Mouse (Mus musculus) forebrain, embryonic 14.5 days (tissue): Measurements from ENCODE around the gene Gjd3. TPM values are rescaled to one million over a fixed set of nuclear protein-coding genes. Genes with fewer than 3 reads are reported as not detected.

Source experiments
- ATAC-seq: fragments of 200-750 bp; cut with Nextera tagmentation; 2 replicates; pipeline ENCODE4 v1.8.0; 2017; ENCODE audit warnings: mild to moderate bottlenecking, moderate library complexity
- DNase-seq: peaks from one replicate; pipeline ENCODE4 v3.0.0-alpha.2; 2015; ENCODE audit warnings: low spot score
- H3K27ac ChIP-seq: fragments of 300-500 bp; sonication (generic); 2 replicates; pipeline ENCODE4 v1.5.1; 2014; ENCODE audit warnings: low read depth, mild to moderate bottlenecking, control low read depth, low read length, moderate library complexity
- H3K27me3 ChIP-seq: fragments of 300-500 bp; sonication (generic); replicated peaks from 2 replicates; pipeline ENCODE4 v1.6.1; 2014; ENCODE audit warnings: low read length, control low read depth, mixed read lengths; ENCODE audit not compliant: control insufficient read depth, insufficient read depth
- H3K36me3 ChIP-seq: fragments of 300-500 bp; sonication (generic); 2 replicates; pipeline ENCODE4 v1.6.1; 2014; ENCODE audit warnings: low read length, control low read depth; ENCODE audit not compliant: control insufficient read depth, insufficient read depth
- H3K4me1 ChIP-seq: fragments of 300-500 bp; sonication (generic); 2 replicates; pipeline ENCODE4 v1.6.1; 2014; ENCODE audit warnings: antibody characterized with exemption, low read length, control low read depth; ENCODE audit not compliant: control insufficient read depth, insufficient read depth
- H3K4me2 ChIP-seq: fragments of 300-500 bp; sonication (generic); 2 replicates; pipeline ENCODE4 v1.6.1; 2014; ENCODE audit warnings: mild to moderate bottlenecking, control low read depth, low read length
- H3K4me3 ChIP-seq: fragments of 300-500 bp; sonication (generic); 2 replicates; pipeline ENCODE4 v1.5.1; 2014; ENCODE audit warnings: low read depth, low read length, control low read depth
- H3K9ac ChIP-seq: fragments of 300-500 bp; sonication (generic); 2 replicates; pipeline ENCODE4 v1.6.1; 2014; ENCODE audit warnings: mild to moderate bottlenecking, low read length, control low read depth, moderate library complexity
- H3K9me3 ChIP-seq: fragments of 300-500 bp; sonication (generic); replicated peaks from 2 replicates; pipeline ENCODE4 v1.6.1; 2016; ENCODE audit warnings: low read length, control low read depth, mixed read lengths; ENCODE audit not compliant: control insufficient read depth
- WGBS: fragments of 180-500 bp; shearing (Covaris S2); extraction: QIAGEN DNeasy Blood & Tissue Kit; methylation state at CpG from one replicate; pipeline ENCODE4 v1.1.7; 2014; 5-methylcytosine and 5-hydroxymethylcytosine counted together
- polyA plus RNA-seq: library from polyadenylated mRNA; unstranded; fragments of >200 nt; fragmentation: Nextera tagmentation; extraction: Ambion mirVana; gene quantifications from 2 replicates; pipeline ENCODE4 v1.2.1, GENCODE M21; 2014

The Gjd3 gene
- polyA plus RNA-seq, 1 experiment from 2014 or later: 0.28 TPM

DNA sequence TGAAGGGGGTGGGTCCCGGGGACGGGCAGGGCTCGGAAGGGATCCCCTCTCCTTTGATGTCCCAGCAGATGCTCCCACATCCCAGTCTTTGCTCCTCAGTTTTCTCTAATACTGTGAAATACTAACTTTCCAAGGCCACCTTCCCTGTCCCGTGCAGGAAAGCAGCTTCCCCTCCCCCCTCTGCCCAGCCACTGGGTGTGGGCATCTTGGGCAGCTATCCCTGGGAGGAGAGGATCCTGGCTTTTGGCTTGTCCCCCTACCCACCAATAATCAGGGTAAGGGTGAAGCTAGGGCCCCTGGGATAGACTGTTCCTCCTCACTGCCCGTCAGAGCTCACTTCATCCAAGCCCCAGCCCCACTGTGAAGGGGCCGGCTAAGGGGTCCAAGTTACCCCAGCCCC, 8.6 kb downstream of the Gjd3 start:
- Histone ChIP-seq H3K27ac (no peak overlapping the region), H3K36me3 (peaks cover 19% of the 10 kb centered on the region), H3K4me2 (no peak overlapping the region), H3K9ac (no peak overlapping the region), H3K27me3 (no peaks in the 10 kb centered on the region), H3K4me1 (peaks cover 23% of the 10 kb centered on the region), H3K4me3 (no peak overlapping the region), H3K9me3 (no peaks in the 10 kb centered on the region)
- DNase-seq (no peak), ATAC-seq (no peak)
- 77% methylated on average over 6 of the region's 6 CpGs for WGBS

DNA sequence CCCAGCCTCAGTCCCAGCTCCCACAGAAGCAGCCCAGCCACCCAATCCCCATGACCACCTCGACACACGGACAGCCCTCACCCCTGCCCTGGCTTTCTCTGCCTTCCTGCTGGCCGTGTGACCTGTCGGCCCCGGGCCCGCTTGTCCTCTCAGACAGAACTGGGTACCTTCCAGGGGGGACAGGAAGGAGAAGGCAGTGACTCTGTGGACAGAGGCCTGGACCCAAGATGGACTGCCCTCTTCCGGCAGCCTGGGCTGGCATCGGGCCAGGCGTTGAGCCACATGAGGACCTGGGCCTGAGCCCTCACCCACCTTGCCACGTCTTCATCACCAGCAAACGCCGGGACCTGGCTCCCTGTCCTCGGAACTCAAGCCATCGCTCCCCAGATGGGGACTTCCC, 9.2 kb downstream of the Gjd3 start:
- Histone ChIP-seq H3K9ac (no peak overlapping the region), H3K27ac (no peak overlapping the region), H3K4me2 (no peak overlapping the region), H3K36me3 (peaks cover 19% of the 10 kb centered on the region), H3K4me3 (no peak overlapping the region), H3K27me3 (no peaks in the 10 kb centered on the region), H3K4me1 (peaks cover 29% of the 10 kb centered on the region), H3K9me3 (no peaks in the 10 kb centered on the region)
- 91% methylated on average over 14 of the region's 14 CpGs for WGBS
- ATAC-seq (no peak), DNase-seq (no peak)

DNA sequence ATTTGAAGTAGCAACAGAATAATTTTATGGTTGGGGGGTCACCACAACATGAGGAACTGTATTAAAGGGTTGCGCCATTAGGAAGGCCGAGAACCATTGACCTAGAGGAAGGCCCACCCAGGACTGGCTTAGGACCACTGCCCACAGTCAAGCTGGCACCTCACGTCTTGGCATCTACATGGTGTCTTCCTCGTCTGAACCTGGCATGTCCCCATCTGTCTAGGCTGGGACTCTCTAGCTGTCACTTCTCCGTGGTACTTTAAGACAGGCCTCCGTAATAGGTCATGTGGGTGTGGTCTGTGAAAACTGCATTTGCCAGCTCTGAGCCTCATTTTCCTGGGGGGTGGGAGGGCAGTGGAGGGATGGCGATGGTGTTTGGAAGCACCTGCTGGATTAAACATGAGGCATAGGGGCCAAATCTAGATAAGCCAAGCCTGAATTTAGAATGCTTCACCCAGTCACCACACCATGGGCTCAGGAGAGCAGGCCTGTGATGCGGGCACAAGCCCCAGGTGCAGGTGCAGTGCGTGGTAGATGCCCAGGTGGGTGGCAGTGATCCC, 9.9 kb downstream of the Gjd3 start:
- Histone ChIP-seq H3K27ac (no peak overlapping the region), H3K4me3 (no peak overlapping the region), H3K9me3 (no peaks in the 10 kb centered on the region), H3K4me2 (no peak overlapping the region), H3K9ac (no peak overlapping the region), H3K27me3 (no peaks in the 10 kb centered on the region), H3K4me1 (peaks cover 36% of the 10 kb centered on the region), H3K36me3 (peaks cover 19% of the 10 kb centered on the region)
- 88% methylated on average over 9 of the region's 9 CpGs for WGBS
- no peak for ATAC-seq
- DNase-seq: no peak

DNA sequence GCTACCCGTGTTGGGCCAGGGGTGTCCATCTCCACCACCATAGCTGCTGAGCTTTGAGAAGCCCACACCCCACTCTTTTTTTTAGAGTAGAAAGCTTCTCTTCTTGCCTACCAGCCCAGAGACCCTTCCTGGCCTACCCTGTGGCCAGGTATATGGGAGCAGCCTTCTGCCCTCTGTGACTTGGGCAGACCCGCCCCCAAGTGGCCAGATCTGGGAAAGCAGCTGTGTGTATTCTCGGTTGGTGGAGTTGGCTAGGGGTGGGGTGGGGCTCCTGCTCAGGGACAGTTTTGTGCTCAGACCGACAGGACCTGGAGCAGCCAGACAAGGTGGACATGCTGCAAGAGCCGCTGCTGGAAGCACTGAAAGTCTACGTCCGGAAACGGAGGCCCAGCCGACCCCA, 10.6 kb downstream of the Gjd3 start:
- peak; percentile 75 for DNase-seq
- no peak overlapping the region for H3K4me3 ChIP-seq
- no peak overlapping the region for H3K4me2 ChIP-seq
- peaks cover 43% of the 10 kb centered on the region for H3K4me1 ChIP-seq
- no peak overlapping the region for H3K9ac ChIP-seq
- no peaks in the 10 kb centered on the region for H3K9me3 ChIP-seq
- 53% methylated on average over 9 of the region's 9 CpGs for WGBS
- H3K36me3 ChIP-seq: peaks cover 19% of the 10 kb centered on the region
- no peak for ATAC-seq
- no peaks in the 10 kb centered on the region for H3K27me3 ChIP-seq
- no peak overlapping the region for H3K27ac ChIP-seq

DNA sequence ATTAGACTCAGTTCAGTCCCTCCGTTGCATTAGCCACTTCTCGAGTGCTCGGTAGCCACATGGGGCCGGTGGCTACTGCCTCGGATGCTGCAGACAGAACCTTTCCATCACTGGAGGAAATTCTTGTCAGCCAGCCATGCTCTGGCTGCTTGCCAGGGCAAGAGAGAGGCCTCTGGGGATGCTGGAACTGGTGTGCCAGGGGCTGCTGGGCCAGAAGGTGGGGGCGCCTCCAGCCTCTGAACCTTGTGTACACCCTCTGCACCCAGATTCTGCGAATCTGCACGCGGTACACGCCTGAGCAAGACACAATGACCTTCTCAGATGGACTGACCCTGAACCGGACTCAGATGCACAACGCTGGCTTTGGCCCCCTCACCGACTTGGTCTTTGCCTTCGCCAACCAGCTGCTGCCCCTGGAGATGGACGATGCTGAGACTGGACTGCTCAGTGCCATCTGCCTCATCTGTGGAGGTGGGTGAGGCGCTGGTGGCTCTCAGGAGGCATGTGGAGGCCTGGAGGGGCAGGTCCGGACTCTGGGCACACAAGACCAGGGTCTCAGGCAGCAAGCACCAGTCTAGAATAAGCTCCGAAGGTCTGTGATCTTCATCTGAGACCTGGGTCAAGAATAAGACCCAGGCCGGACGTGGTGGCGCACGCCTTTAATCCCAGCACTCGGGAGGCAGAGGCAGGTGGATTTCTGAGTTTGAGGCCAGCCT, 11.3 kb downstream of the Gjd3 start:
- DNase-seq (peak; percentile 82), ATAC-seq (no peak)
- H3K4me2 ChIP-seq: no peak overlapping the region
- no peak overlapping the region for H3K9ac ChIP-seq
- H3K27ac ChIP-seq: peak overlapping the region; percentile 94
- no peaks in the 10 kb centered on the region for H3K9me3 ChIP-seq
- H3K27me3 ChIP-seq: no peaks in the 10 kb centered on the region
- peaks cover 50% of the 10 kb centered on the region for H3K4me1 ChIP-seq
- no peak overlapping the region for H3K4me3 ChIP-seq
- H3K36me3 ChIP-seq: peaks cover 19% of the 10 kb centered on the region
- WGBS: 64% methylated on average over 23 of the region's 23 CpGs

DNA sequence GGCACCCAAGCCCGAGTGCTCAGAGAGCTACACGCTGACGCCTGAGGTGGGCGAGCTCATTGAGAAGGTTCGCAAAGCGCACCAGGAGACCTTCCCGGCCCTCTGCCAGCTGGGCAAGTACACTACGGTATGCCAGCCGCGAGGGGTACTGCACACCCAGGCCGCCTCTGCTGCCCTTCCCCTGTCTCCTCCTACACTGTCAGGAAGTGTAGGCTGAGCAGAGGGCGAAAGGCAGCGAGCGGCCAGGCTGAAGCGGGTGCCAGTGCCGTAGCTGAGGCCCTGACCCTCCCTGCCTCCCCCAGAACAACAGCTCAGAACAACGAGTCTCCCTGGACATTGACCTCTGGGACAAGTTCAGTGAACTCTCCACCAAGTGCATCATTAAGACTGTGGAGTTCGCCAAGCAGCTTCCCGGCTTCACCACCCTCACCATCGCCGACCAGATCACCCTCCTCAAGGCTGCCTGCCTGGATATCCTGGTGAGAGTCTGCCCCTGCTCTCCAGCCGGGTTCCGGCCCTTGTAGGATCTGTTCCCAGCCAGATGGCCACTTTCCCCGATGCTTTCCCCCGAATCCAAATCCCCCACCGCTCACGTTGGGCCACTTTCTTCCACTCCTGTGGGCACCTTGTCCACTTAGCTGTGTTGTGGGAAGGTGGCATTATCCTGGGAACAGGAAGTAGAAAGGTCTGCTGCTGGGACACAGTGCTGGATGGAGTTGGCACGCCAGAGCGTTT, 12.5 kb downstream of the Gjd3 start:
- peak; percentile 58 for DNase-seq
- Histone ChIP-seq H3K9ac (peak overlapping the region; percentile 32; the same call in 1 of the 2 replicates), H3K4me3 (no peak overlapping the region), H3K27me3 (no peaks in the 10 kb centered on the region), H3K27ac (peak overlapping the region; percentile 94), H3K4me2 (peak overlapping the region; percentile 44), H3K4me1 (peaks cover 61% of the 10 kb centered on the region), H3K36me3 (peaks cover 19% of the 10 kb centered on the region), H3K9me3 (no peaks in the 10 kb centered on the region)
- 0 out of 2 replicates have a peak, but pooled peaks have one; percentile 1 for ATAC-seq
- WGBS: 50% methylated on average over 28 of the region's 29 CpGs

DNA sequence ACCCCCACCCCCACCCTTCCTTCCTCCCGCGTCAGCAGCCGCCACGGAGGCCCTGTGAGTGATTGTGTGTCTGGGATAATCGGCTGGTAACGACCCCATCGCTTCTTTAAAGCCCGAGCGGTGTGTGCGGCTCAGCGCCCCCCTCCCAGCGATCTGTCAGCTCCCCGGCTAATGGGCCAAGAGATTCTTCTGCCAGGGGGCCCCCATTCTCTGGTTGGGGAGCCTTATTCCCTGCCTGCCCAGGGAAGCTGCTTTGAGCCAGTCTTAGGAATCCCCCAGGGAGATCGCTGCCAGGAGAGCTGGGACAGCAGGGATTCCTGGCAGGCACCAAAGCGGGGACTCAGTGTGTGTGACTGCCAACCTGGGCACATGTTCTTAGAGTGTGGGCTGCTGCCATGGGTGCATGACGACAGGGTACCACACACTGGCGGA, 13.3 kb downstream of the Gjd3 start:
- H3K27ac ChIP-seq: peak overlapping the region; percentile 94
- H3K27me3 ChIP-seq: no peaks in the 10 kb centered on the region
- peak overlapping the region; percentile 44 for H3K4me2 ChIP-seq
- H3K36me3 ChIP-seq: peaks cover 19% of the 10 kb centered on the region
- H3K9ac ChIP-seq: peak overlapping the region; percentile 32; the same call in 1 of the 2 replicates
- DNase-seq (peak; percentile 94), ATAC-seq (peak; percentile 76)
- WGBS: 4% methylated on average over 17 of the region's 17 CpGs
- peak overlapping the region; percentile 2; the same call in 1 of the 2 replicates for H3K4me3 ChIP-seq
- H3K9me3 ChIP-seq: no peaks in the 10 kb centered on the region
- peaks cover 70% of the 10 kb centered on the region for H3K4me1 ChIP-seq

DNA sequence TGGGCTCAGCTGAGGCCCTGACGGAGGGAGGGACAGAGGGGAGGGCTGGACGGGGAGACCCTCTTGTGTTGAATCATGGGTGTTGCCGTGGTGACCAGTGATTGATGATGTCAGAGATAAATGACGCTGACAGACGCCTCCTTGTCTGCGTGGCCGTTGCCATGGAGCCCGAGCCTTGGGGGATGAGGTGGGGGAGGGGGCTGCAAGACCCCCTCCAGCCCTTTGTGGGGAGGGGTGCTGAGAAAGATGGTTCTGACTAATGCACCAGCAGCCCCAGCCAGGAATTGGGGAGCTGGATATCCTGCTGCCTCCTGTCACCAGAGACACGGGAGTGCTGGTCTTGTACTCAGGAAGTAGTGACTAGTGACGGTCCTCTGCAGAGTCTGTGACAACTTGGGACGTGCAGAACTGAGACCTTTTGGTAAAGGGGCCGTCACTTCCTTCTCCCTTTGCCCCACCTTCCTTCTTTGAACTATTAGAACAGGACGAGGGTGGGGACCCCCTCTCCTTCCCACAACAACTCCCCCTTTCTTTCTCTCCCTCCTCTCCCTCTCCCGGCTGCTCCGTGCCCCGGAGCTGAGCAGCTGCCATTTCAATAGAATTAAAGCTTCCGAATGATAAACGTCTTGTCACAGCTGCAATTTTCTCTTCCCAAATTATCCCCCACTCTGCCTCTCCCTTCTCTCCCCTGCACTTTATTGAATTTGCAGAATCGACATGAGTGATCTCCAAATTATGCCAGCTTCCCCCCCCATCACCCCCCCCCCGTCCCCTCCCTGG, 13.9 kb downstream of the Gjd3 start:
- peak overlapping the region; percentile 44 for H3K4me2 ChIP-seq

More for the DNA sequence above, 13.9 kb downstream of the Gjd3 start:
- Histone ChIP-seq H3K9ac (peak overlapping the region; percentile 36), H3K27ac (peak overlapping the region; percentile 94), H3K27me3 (no peaks in the 10 kb centered on the region), H3K4me3 (peak overlapping the region; percentile 2; the same call in 1 of the 2 replicates), H3K4me1 (peaks cover 76% of the 10 kb centered on the region), H3K36me3 (peaks cover 19% of the 10 kb centered on the region), H3K9me3 (no peaks in the 10 kb centered on the region)
- ATAC-seq: peak; percentile 63
- 2% methylated on average over 19 of the region's 20 CpGs for WGBS
- peak; percentile 89 for DNase-seq
